In genomic region chr14:113886925-113887871, GRCm38 (mm10) we compare ENCODE assay signal across 23 mouse cellular contexts.
DNase-seq lines count a peak whose midpoint lies in the region; ATAC-seq and TF ChIP-seq lines count a peak whose summit lies in the region.
"Had no signal": no experiment of that assay in that cellular context is flagged by ENCODE, and none has a peak within 500 bp of the region (broad histone marks: within the 10 kb centered on the region; RNA-seq: fewer than 3 reads in every experiment).

No protein-coding gene starts in this region.

- no peaks in the 10 kb centered on the region for H3K27me3 ChIP-seq in cerebellum, adult 2 months (ENCODE audit: control insufficient read depth, insufficient read depth, low read length)
- H3K27me3 ChIP-seq in hindbrain, embryonic 14.5 days (ENCODE audit: control insufficient read depth, insufficient read depth, low read length): no peaks in the 10 kb centered on the region
- no peaks in the 10 kb centered on the region for H3K27me3 ChIP-seq in hindbrain, embryonic 13.5 days
- no peaks in the 10 kb centered on the region for H3K27me3 ChIP-seq in neural tube, embryonic 14.5 days (ENCODE audit: control insufficient read depth, insufficient read depth, low read length)
- no peaks in the 10 kb centered on the region for H3K27me3 ChIP-seq in neural tube, embryonic 15.5 days (replicated peaks)
- H3K27me3 ChIP-seq: heart, embryonic 12.5 days; hindbrain, embryonic 15.5 days; limb, embryonic 13.5 days; liver, embryonic 12.5 days; midbrain, embryonic 12.5 days; neural tube, embryonic 12.5 days had no signal

- TF ChIP-seq CTCF in cerebellum, adult 2 months (IDR thresholded peaks at IDR 0.05; ENCODE audit: borderline replicate concordance, insufficient read depth, low read depth, low read length): no peak

- peaks cover 3% of the 10 kb centered on the region; the same call in 1 of the 2 replicates for H3K4me1 ChIP-seq in cerebellum, adult 2 months (ENCODE audit: control insufficient read depth, insufficient read depth, low read length)
- no peaks in the 10 kb centered on the region for H3K4me1 ChIP-seq in hindbrain, embryonic 14.5 days (replicated peaks; ENCODE audit: control insufficient read depth, insufficient read depth, low read length)
- no peaks in the 10 kb centered on the region for H3K4me1 ChIP-seq in hindbrain, embryonic 13.5 days (replicated peaks)
- no peaks in the 10 kb centered on the region for H3K4me1 ChIP-seq in neural tube, embryonic 14.5 days (ENCODE audit: control insufficient read depth, insufficient read depth, low read length)
- 0 out of 2 replicates have a peak, but pooled peaks cover 2% of the 10 kb centered on the region for H3K4me1 ChIP-seq in neural tube, embryonic 15.5 days
- H3K4me1 ChIP-seq: embryonic facial prominence, embryonic 10.5 days; heart, embryonic 12.5 days; hindbrain, embryonic 15.5 days; limb, embryonic 13.5 days; liver, embryonic 12.5 days; midbrain, embryonic 12.5 days; neural tube, embryonic 12.5 days had no signal

- H3K4me2 ChIP-seq in hindbrain, embryonic 14.5 days (replicated peaks): no peak overlapping the region
- H3K4me2 ChIP-seq in hindbrain, embryonic 13.5 days: no peak overlapping the region
- H3K4me2 ChIP-seq in neural tube, embryonic 14.5 days (ENCODE audit: low read depth, low read length): no peak overlapping the region
- no peak overlapping the region for H3K4me2 ChIP-seq in neural tube, embryonic 15.5 days
- H3K4me2 ChIP-seq: heart, embryonic 12.5 days; hindbrain, embryonic 15.5 days; limb, embryonic 13.5 days; liver, embryonic 12.5 days; midbrain, embryonic 12.5 days; neural tube, embryonic 12.5 days had no signal

- 28% methylated on average over 6 of the region's 6 CpGs for WGBS in cerebellum, adult 2 months
- 75% methylated on average over 6 of the region's 6 CpGs for WGBS in hindbrain, embryonic 14.5 days
- 78% methylated on average over 6 of the region's 6 CpGs for WGBS in hindbrain, embryonic 13.5 days
- 69% methylated on average over 6 of the region's 6 CpGs for WGBS in neural tube, embryonic 14.5 days
- 63% methylated on average over 6 of the region's 6 CpGs for WGBS in neural tube, embryonic 15.5 days

- no peak overlapping the region for H3K27ac ChIP-seq in cerebellum, adult 2 months (ENCODE audit: insufficient read depth, low read length)
- no peak overlapping the region for H3K27ac ChIP-seq in hindbrain, embryonic 14.5 days
- H3K27ac ChIP-seq in hindbrain, embryonic 13.5 days: no peak overlapping the region
- no peak overlapping the region for H3K27ac ChIP-seq in neural tube, embryonic 14.5 days (ENCODE audit: low read depth, low read length)
- H3K27ac ChIP-seq in neural tube, embryonic 15.5 days (replicated peaks): no peak overlapping the region
- H3K27ac ChIP-seq: embryonic facial prominence, embryonic 10.5 days; hindbrain, embryonic 15.5 days; limb, embryonic 13.5 days; liver, embryonic 12.5 days; midbrain, embryonic 12.5 days; neural tube, embryonic 12.5 days had no signal

- H3K4me3 ChIP-seq in cerebellum, adult 2 months (replicated peaks; ENCODE audit: insufficient read depth, low read depth, low read length): no peak overlapping the region
- H3K4me3 ChIP-seq in hindbrain, embryonic 14.5 days (replicated peaks; ENCODE audit: low read length): no peak overlapping the region
- no peak overlapping the region for H3K4me3 ChIP-seq in hindbrain, embryonic 13.5 days
- no peak overlapping the region for H3K4me3 ChIP-seq in neural tube, embryonic 14.5 days (ENCODE audit: low read depth, low read length)
- H3K4me3 ChIP-seq in neural tube, embryonic 15.5 days (replicated peaks): no peak overlapping the region
- H3K4me3 ChIP-seq: embryonic facial prominence, embryonic 10.5 days; heart, embryonic 12.5 days; hindbrain, embryonic 15.5 days; limb, embryonic 13.5 days; liver, embryonic 12.5 days; midbrain, embryonic 12.5 days; neural tube, embryonic 12.5 days had no signal

- no peak overlapping the region for H3K9ac ChIP-seq in hindbrain, embryonic 14.5 days
- no peak overlapping the region for H3K9ac ChIP-seq in hindbrain, embryonic 13.5 days
- no peak overlapping the region for H3K9ac ChIP-seq in neural tube, embryonic 14.5 days (replicated peaks; ENCODE audit: low read depth, low read length)
- no peak overlapping the region for H3K9ac ChIP-seq in neural tube, embryonic 15.5 days (replicated peaks)
- H3K9ac ChIP-seq: heart, embryonic 12.5 days; hindbrain, embryonic 15.5 days; limb, embryonic 13.5 days; liver, embryonic 12.5 days; midbrain, embryonic 12.5 days; neural tube, embryonic 12.5 days had no signal

- no peak for TF ChIP-seq POLR2A in cerebellum, adult 2 months (IDR thresholded peaks at IDR 0.05; ENCODE audit: borderline replicate concordance, insufficient read depth, low read length)

- no peaks in the 10 kb centered on the region for H3K9me3 ChIP-seq in hindbrain, embryonic 14.5 days (ENCODE audit: control insufficient read depth, low read length)
- no peaks in the 10 kb centered on the region for H3K9me3 ChIP-seq in hindbrain, embryonic 13.5 days
- H3K9me3 ChIP-seq in neural tube, embryonic 14.5 days (ENCODE audit: control insufficient read depth, low read length): no peaks in the 10 kb centered on the region
- H3K9me3 ChIP-seq in neural tube, embryonic 15.5 days (replicated peaks): no peaks in the 10 kb centered on the region
- H3K9me3 ChIP-seq: embryonic facial prominence, embryonic 10.5 days; heart, embryonic 12.5 days; hindbrain, embryonic 15.5 days; limb, embryonic 13.5 days; liver, embryonic 12.5 days; midbrain, embryonic 12.5 days; neural tube, embryonic 12.5 days had no signal

- H3K36me3 ChIP-seq in hindbrain, embryonic 14.5 days (replicated peaks; ENCODE audit: control insufficient read depth, insufficient read depth): no peaks in the 10 kb centered on the region
- no peaks in the 10 kb centered on the region for H3K36me3 ChIP-seq in hindbrain, embryonic 13.5 days
- H3K36me3 ChIP-seq in neural tube, embryonic 14.5 days (ENCODE audit: control insufficient read depth, insufficient read depth, low read length): no peaks in the 10 kb centered on the region
- H3K36me3 ChIP-seq in neural tube, embryonic 15.5 days: no peaks in the 10 kb centered on the region
- H3K36me3 ChIP-seq: embryonic facial prominence, embryonic 10.5 days; heart, embryonic 12.5 days; hindbrain, embryonic 15.5 days; limb, embryonic 13.5 days; liver, embryonic 12.5 days; midbrain, embryonic 12.5 days; neural tube, embryonic 12.5 days had no signal

- peak; percentile 11 to 60 for DNase-seq in cerebellum, adult 2 months
- no peak for DNase-seq in cerebellum, postnatal 4 days (ENCODE audit: low spot score in 2 of 2)
- DNase-seq in hindbrain, embryonic 14.5 days (ENCODE audit: low spot score): peak; percentile 27
- no peak for DNase-seq in kidney, adult 9 months
- DNase-seq: adrenal gland, postnatal 25 days; gastrocnemius, postnatal 25 days; heart, adult 18-20 months; heart, postnatal 10 days; kidney, postnatal 25 days; lung, adult 18-20 months; lung, postnatal 10 days had no signal

- no peak for ATAC-seq in hindbrain, embryonic 14.5 days (ENCODE audit: low FRiP score)
- no peak for ATAC-seq in hindbrain, embryonic 13.5 days (ENCODE audit: low FRiP score)
- peak; percentile 68; the same call in 1 of the 2 replicates for ATAC-seq in neural tube, embryonic 14.5 days (ENCODE audit: low read depth)
- ATAC-seq in neural tube, embryonic 15.5 days (ENCODE audit: low FRiP score): no peak
- no peak for ATAC-seq in activated CD4-positive, CD25-positive, alpha-beta regulatory T cell, adult 4 months
- ATAC-seq: intestine, embryonic 16.5 days; liver, embryonic 12.5 days had no signal

Comparison
In these comparisons a context has a peak if more than half of its experiments do, and no peak if none do; other contexts are left out.
1. DNase-seq: peak in cerebellum, adult 2 months (2 of 2) and hindbrain, embryonic 14.5 days (single experiment); none in cerebellum, postnatal 4 days (0 of 2) and kidney, adult 9 months (single experiment).